Mouse (Mus musculus) embryo, embryonic 10 days (tissue): Measurements from ENCODE around the gene Zfp39.

Source experiments
- DNase-seq: peaks from one replicate; pipeline ENCODE4 v3.0.0-alpha.2; 2015; ENCODE audit warnings: low spot score

The Zfp39 gene

DNA sequence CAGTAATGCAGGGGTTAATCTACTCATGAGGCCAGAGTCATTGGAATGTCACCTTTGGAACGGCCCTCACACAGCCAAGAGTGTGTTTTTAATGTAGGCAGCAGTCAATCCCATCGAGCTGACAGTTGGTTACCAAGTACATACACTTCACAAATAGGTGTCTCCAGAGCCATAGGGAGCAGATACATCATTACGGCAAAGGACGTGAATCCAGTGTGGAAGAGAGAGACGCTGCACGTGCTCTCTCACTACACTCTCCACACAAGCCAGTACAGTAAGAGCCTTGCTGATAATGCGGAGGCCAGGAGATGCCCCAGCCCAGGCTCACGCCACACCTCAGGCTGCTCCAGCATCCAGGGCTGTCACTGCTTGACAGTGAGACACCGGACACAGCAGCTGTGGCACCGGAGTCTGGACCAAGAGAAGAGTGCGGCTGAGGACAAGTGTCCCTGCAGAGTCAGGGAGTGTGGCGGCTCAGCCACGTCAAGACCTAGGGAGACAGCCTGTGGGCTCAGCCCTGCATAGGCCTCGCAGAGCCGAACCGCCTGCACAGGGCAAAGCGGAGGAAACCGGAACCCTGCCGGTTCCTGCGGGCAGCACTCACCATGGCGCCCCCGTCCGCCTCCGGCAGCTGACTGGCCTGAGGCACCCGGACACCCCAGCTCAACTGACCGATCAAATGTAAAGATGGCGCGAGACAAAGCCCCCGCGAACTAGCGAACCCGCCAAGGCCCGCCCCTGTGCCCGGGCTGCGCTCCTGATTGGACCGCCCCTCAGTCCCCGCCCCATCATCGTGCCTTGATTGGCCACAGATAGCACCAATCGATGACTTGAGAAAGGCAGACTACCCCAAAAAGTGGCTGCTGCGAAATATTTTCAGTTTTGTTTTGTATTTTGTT lies at the start of gene Zfp39:
Gene Zfp39, minus strand, starts transcription at position 715 of the 899 bp plus-strand sequence.
- DNase-seq: peak; percentile 94

GRCm38 (mm10) chr11:58953351-58954169 lies 49.5 kb upstream of the Zfp39 start:
- DNase-seq: peak; percentile 67

- DNase-seq: no peak
These were observed 47.2 kb upstream of the Zfp39 start for GRCm38 (mm10) chr11:58951210-58951609.

DNA sequence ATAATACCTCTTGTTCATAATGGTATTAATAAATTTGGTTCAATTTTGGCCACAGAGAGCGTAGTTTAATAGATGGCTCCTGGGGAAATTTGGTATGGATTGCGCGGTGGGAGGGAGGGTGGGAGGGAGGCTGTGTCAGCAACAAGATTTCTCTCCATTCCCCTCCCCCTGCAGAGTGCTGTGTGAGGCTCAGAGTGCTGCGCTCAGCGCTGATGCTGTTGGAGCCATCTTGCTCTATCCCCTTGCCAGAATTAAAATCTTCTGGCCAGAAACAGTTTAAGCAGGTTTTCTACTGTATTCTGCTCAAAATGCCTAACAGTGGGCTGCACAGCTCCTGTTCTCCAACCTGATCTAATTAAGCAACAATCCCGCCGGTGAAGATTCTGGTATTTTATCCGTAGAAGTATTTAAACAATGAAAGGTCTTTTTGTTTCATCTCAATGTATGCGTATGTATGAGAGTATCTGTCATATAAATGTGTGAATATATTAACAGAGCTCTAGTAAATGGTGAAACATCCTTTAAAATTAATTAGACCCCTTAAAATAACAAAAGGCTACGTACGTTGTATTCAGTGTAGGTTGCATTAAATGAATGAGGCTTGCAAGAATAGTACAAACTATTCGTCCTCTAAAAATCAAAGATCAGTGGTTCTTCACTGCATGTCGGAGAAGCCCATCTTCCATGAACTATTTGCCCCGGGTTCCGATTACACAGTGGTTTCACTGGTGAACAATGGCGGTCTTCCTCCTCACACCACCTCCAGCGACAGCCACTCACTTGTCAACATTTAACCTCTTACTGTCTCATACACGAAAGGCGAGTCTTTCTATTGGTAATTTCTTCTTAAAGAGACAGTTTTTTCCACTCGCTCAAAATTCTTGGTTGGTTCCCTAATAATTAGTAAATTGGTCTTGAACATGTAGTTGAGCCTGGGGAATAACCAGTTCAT lies 45.7 kb upstream of the Zfp39 start:
- DNase-seq: peak; percentile 80

DNA sequence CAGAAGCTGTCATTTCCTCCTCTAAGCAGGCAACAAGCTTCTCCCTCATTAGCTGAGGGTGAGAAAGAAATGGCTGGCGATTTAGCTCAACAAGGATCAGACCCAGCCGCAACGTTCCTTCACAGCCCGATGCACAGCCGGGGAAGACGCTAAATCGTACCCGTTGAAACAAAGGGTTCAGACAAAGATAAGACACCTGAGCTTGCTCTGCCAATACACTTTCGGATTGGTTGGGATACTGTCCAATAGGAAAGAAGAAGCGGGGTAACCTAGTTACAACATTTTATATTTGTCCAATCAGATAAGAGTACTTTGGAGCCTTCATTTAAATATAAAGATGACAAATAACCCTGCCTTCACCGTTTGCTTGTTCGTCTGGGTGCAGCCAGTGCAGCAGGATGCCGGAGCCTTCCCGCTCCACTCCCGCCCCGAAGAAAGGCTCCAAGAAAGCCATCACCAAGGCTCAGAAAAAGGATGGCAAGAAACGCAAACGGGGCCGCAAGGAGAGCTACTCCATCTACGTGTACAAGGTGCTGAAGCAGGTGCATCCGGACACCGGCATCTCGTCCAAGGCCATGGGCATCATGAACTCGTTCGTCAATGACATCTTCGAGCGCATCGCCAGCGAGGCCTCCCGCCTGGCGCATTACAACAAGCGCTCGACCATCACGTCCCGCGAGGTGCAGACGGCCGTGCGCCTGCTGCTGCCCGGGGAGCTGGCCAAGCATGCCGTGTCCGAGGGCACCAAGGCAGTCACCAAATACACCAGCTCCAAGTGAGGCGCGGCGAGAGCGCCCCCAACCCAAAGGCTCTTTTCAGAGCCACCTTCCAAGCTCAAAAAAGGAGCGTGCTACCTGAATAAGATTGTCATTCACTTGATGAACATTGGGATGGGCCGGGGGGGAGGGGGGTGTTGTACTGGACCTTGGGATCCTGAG lies 44.8 kb upstream of the Zfp39 start, which contains the start of gene Hist3h2ba:
Gene Hist3h2ba, plus strand, starts transcription at position 379 of the 938 bp plus-strand sequence.
- peak; percentile 85 for DNase-seq

- no peak for DNase-seq
These were observed 43.9 kb upstream of the Zfp39 start for GRCm38 (mm10) chr11:58947798-58948528.

DNA sequence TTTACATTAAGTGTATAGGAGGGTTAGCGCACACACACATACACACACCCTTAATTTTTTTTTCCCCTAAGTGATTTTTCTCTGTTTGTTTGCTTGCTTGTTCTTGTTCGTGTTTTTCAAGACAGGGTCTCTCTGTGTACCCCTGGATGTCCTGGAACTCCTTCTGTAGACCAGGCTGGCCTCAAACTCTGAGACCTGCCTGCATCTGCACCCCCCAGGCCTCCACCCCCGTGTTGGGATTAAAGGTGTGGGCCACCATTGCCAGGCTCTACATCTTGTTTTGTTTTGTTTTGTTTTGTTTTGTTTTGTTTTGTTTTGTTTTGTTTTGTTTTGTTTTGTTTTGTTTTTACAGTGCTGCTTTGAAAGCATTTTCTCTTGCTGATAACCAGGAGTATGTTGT lies 43.3 kb upstream of the Zfp39 start:
- no peak for DNase-seq

DNA sequence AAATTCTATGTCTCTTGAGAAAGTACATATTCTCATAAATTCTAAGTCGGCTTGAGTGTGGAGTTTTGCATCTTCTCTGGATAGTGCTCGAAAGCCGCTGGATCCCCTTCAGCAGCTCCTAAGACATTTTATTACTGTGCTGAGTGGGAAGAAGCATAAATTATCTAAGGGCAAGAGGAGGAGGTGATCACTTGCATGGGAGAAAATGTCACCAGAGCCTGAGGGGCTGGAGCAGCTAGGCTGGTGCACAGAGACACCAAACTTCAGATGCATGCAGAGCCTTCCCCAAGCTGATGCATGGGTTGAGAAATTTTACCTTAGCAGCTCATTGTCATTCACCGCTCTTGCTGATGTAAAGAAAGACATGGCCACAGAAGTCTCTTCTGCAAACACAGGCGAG lies 40.1 kb upstream of the Zfp39 start:
- DNase-seq: no peak

GRCm38 (mm10) chr11:58939088-58939439 lies 35.0 kb upstream of the Zfp39 start:
- no peak for DNase-seq

- DNase-seq: peak; percentile 97
These were observed 34.5 kb upstream of the Zfp39 start, which contains the start of gene Rnf187 for GRCm38 (mm10) chr11:58938322-58939087. Gene Rnf187, minus strand, starts transcription at chr11:58938916.

DNA sequence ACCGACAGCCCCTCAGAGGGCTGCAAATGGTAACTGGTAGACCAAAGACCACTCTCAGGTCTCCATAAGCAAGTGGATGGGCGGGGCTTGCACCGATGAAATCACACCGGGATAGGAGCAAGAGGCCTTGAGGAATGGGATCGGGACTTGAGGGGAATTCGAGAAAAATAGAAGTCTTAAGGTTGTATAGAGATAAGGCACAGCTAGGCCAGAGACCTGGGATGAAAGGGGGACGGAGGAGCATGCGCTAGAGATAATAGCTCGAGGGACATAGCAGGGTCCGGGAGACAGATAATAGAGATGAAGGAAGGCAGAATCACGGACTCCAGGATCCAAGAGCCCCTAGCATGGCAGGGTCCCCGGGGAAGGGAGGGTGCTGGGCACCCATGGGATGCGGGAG lies 33.9 kb upstream of the Zfp39 start:
- peak; percentile 72 for DNase-seq

DNA sequence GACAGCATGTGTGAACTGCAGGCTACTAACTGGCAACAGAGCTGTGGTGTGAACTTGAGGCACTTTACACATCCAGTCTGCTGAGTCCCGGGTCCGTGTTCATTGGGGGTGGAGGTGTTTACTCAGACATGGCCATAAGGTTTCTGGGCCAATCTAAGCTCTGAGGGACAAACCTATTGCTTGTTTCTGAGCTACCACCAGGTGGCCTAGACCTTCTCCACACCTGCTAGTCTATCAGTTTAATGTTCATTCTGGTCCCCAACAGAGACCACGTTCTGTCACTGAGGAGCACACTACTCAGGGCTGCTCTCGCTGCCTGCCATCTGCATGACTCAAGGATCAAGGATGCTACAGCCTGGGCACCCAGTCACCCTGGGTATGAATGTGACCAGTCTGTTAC lies 27.6 kb upstream of the Zfp39 start:
- no peak for DNase-seq

DNA sequence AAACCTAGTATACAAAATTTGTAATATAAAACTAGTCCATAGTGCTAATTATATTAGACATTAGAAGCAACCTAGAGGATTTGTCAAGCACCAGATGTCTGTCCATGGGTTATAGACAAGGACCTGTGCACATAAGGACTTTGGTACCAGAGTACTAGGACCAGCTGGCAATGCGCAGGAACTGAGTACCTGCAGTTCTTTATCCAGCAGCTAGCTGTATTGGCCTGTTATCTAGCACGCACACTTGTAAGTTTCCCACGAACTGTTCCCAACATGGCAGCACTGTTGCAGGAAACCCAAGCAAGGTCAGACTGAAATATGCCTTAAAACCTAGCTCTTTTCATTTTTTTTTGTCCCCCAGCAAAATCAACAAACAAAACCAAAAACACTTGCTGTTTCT lies 26.2 kb upstream of the Zfp39 start:
- DNase-seq: no peak

- DNase-seq: no peak
These were observed 25.6 kb upstream of the Zfp39 start for GRCm38 (mm10) chr11:58929641-58930040.

- no peak for DNase-seq
These were observed 25.0 kb upstream of the Zfp39 start for GRCm38 (mm10) chr11:58929055-58929454.

GRCm38 (mm10) chr11:58927790-58928651 lies 24.0 kb upstream of the Zfp39 start:
- DNase-seq: peak; percentile 84

GRCm38 (mm10) chr11:58927053-58927452 lies 23.0 kb upstream of the Zfp39 start:
- no peak for DNase-seq

- no peak for DNase-seq
These were observed 22.6 kb upstream of the Zfp39 start for GRCm38 (mm10) chr11:58926651-58927050.
